Mouse (Mus musculus) spleen, adult 2 months (tissue): ENCODE measurements around the gene Slc22a5. TPM values are rescaled to one million over a fixed set of nuclear protein-coding genes. Genes with fewer than 3 reads are reported as not detected.

Source experiments
- DNase-seq, 2 experiments: peaks; one replicate each; pipeline versions ENCODE4 v3.0.0 to v3.0.0-alpha.2; 2012 to 2021; ENCODE audit warnings: low spot score in 2 of 2, low read depth in 1 of 2
- H3K27ac ChIP-seq: fragments of 200-500 bp; 2 replicates; pipeline ENCODE4 v1.5.1; 2012; ENCODE audit warnings: low read length, inconsistent platforms; ENCODE audit not compliant: insufficient read depth
- H3K27me3 ChIP-seq: fragments of 200-500 bp; 2 replicates; pipeline ENCODE4 v1.6.1; 2012; ENCODE audit warnings: mild to moderate bottlenecking, moderate library complexity, low read length, inconsistent platforms; ENCODE audit not compliant: control insufficient read depth, insufficient read depth
- H3K36me3 ChIP-seq: fragments of 200-500 bp; 2 replicates; pipeline ENCODE4 v1.6.1; 2012; ENCODE audit warnings: mild to moderate bottlenecking, low read length, inconsistent platforms; ENCODE audit not compliant: control insufficient read depth, insufficient read depth
- H3K4me1 ChIP-seq: fragments of 200-500 bp; 2 replicates; pipeline ENCODE4 v1.6.1; 2011; ENCODE audit warnings: inconsistent platforms; ENCODE audit not compliant: control insufficient read depth, insufficient read depth, insufficient read length
- H3K4me3 ChIP-seq: fragments of 200-500 bp; 2 replicates; pipeline ENCODE4 v1.5.1; 2011; ENCODE audit warnings: mild to moderate bottlenecking, inconsistent platforms; ENCODE audit not compliant: insufficient read depth, insufficient read length; ENCODE audit errors: extremely low read depth
- CTCF ChIP-seq: fragments of 200-500 bp; IDR thresholded peaks from 2 replicates; pipeline ENCODE4 v1.5.1; 2011; ENCODE audit warnings: mild to moderate bottlenecking, inconsistent platforms; ENCODE audit not compliant: insufficient read depth, insufficient read length, insufficient replicate concordance; ENCODE audit errors: extremely low read depth
- POLR2A ChIP-seq: fragments of 200-500 bp; IDR thresholded peaks from 2 replicates; pipeline ENCODE4 v1.6.1; 2011; ENCODE audit warnings: low read depth, low read length, inconsistent platforms
- WGBS: fragments of 180-500 bp; shearing (Covaris S2); methylation state at CpG from one replicate; pipeline ENCODE4 v1.1.7; 2018; 5-methylcytosine and 5-hydroxymethylcytosine counted together
- polyA plus RNA-seq: library from polyadenylated mRNA; depleted of rRNA; stranded (reverse); fragments of >200 nt; gene quantifications from 2 replicates; pipeline ENCODE4 v1.2.3, GENCODE M21; 2012; rRNA removed

Slc22a5 gene
- polyA plus RNA-seq, 1 experiment, result 10.3 TPM

GRCm38 (mm10) chr11:53821230-53821944, 70.1 kb downstream of the Slc22a5 start:
- Histone ChIP-seq H3K27ac (no peak overlapping the region), H3K27me3 (no peaks in the 10 kb centered on the region), H3K4me3 (no peak overlapping the region), H3K36me3 (no peaks in the 10 kb centered on the region), H3K4me1 (peaks cover 3% of the 10 kb centered on the region; the same call in 1 of the 2 replicates)
- DNase-seq, result no peak
- TF ChIP-seq POLR2A, result no peak
- no peak for TF ChIP-seq CTCF
- 88% methylated on average over 11 of the region's 11 CpGs for WGBS

- H3K36me3 ChIP-seq, result no peaks in the 10 kb centered on the region
- no peaks in the 10 kb centered on the region for H3K27me3 ChIP-seq
- no peak overlapping the region for H3K27ac ChIP-seq
- H3K4me1 ChIP-seq, result peaks cover 3% of the 10 kb centered on the region; the same call in 1 of the 2 replicates
- DNase-seq, result no peak
- no peak for TF ChIP-seq POLR2A
- WGBS, result 76% methylated on average over 13 of the region's 13 CpGs
- no peak overlapping the region for H3K4me3 ChIP-seq
These were observed 70.8 kb downstream of the Slc22a5 start for GRCm38 (mm10) chr11:53820516-53821170.

- DNase-seq, result no peak
- WGBS, result 94% methylated on average over 6 of the region's 6 CpGs
- H3K36me3 ChIP-seq, result no peaks in the 10 kb centered on the region
- TF ChIP-seq POLR2A, result no peak
- TF ChIP-seq CTCF, result no peak
- H3K4me3 ChIP-seq, result no peak overlapping the region
- H3K27me3 ChIP-seq, result no peaks in the 10 kb centered on the region
- no peak overlapping the region for H3K27ac ChIP-seq
- peaks cover 3% of the 10 kb centered on the region; the same call in 1 of the 2 replicates for H3K4me1 ChIP-seq
These were observed 71.9 kb downstream of the Slc22a5 start for GRCm38 (mm10) chr11:53819511-53819910.

- Histone ChIP-seq H3K27ac (no peak overlapping the region), H3K27me3 (no peaks in the 10 kb centered on the region), H3K36me3 (no peaks in the 10 kb centered on the region), H3K4me1 (peaks cover 3% of the 10 kb centered on the region; the same call in 1 of the 2 replicates), H3K4me3 (no peak overlapping the region)
- DNase-seq, result no peak
- 70% methylated on average over 6 of the region's 6 CpGs for WGBS
- no peak for TF ChIP-seq POLR2A
- TF ChIP-seq CTCF, result no peak
These were observed 72.7 kb downstream of the Slc22a5 start for GRCm38 (mm10) chr11:53818794-53819193.

GRCm38 (mm10) chr11:53816841-53817375, 74.6 kb downstream of the Slc22a5 start:
- Histone ChIP-seq H3K36me3 (no peaks in the 10 kb centered on the region), H3K27ac (no peak overlapping the region), H3K4me3 (no peak overlapping the region), H3K4me1 (no peaks in the 10 kb centered on the region; the same call in 1 of the 2 replicates), H3K27me3 (no peaks in the 10 kb centered on the region)
- no peak for DNase-seq
- TF ChIP-seq CTCF (no peak), POLR2A (no peak)
- 94% methylated on average over 5 of the region's 5 CpGs for WGBS

- H3K4me1 ChIP-seq, result peaks cover 11% of the 10 kb centered on the region
- H3K36me3 ChIP-seq, result no peaks in the 10 kb centered on the region
- H3K27me3 ChIP-seq, result no peaks in the 10 kb centered on the region
- H3K27ac ChIP-seq, result no peak overlapping the region
- no peak for TF ChIP-seq POLR2A
- no peak for TF ChIP-seq CTCF
- no peak overlapping the region for H3K4me3 ChIP-seq
- DNase-seq, result no peak
- 60% methylated on average over 3 of the region's 3 CpGs for WGBS
These were observed 76.7 kb downstream of the Slc22a5 start for GRCm38 (mm10) chr11:53814810-53815209.

Other genes with a start within 250 kb of the Slc22a5 start
- gene Rad50, start 184.3 kb downstream of the Slc22a5 start, polyA plus RNA-seq, result 4.1 and 4.2 TPM in 2 replicates
- gene Il5, start 170.9 kb downstream of the Slc22a5 start, polyA plus RNA-seq, result not detected in 2 replicates
- 111 and 222 TPM in 2 replicates for gene Irf1, start 121.6 kb downstream of the Slc22a5 start, polyA plus RNA-seq
- 1.2 TPM in 2 replicates for gene Gm17334, start 118.5 kb downstream of the Slc22a5 start, polyA plus RNA-seq
- gene Gm12216, start 32.4 kb downstream of the Slc22a5 start, polyA plus RNA-seq, result 6.9 and 8.1 TPM in 2 replicates
- 1.6 and 1.8 TPM in 2 replicates for gene Slc22a21, start 88.7 kb upstream of the Slc22a5 start, polyA plus RNA-seq
- gene Slc22a4, start 136.4 kb upstream of the Slc22a5 start, polyA plus RNA-seq, result 4.6 and 5.4 TPM in 2 replicates
- gene Pdlim4, start 177.4 kb upstream of the Slc22a5 start, polyA plus RNA-seq, result 53.3 and 73.3 TPM in 2 replicates
- 2.6 and 2.8 TPM in 2 replicates for gene P4ha2, start 208.4 kb upstream of the Slc22a5 start, polyA plus RNA-seq